17 mouse cellular contexts compared by ENCODE assay signal in the genomic region with DNA sequence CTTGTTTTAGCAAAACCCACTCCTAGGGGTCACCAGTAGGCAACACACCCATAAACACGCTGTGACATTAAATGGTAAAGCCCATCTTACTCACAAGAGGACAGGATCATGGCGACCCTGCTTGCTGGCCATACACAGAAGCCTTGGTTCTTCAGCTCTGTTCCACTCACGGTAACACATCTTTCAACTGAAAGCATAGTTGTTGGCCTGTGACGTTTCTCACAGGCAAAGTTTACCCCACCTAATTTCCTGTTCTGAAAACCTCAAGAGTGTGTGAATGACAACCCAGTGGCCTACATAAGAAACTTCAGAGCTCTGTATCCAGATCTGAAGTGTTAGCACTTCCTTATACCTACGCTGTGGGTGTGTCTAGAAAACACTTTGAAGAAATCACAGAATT. TPM values are rescaled to one million over a fixed set of nuclear protein-coding genes. Genes with fewer than 3 reads are reported as not detected.
DNase-seq lines count a peak whose midpoint lies in the region; ATAC-seq and TF ChIP-seq lines count a peak whose summit lies in the region.
"Had no signal": no experiment of that assay in that cellular context is flagged by ENCODE, and none has a peak within 500 bp of the region (broad histone marks: within the 10 kb centered on the region; RNA-seq: fewer than 3 reads in every experiment).

A gene (minus strand): TSS at position 193 of the 400 bp plus-strand sequence.

- no peak for TF ChIP-seq CTCF in lung, postnatal 0 days (IDR thresholded peaks at IDR 0.05)
- no peak for TF ChIP-seq CTCF in layer of hippocampus, adult 2 months (conservative IDR thresholded peaks at IDR 0.05)

- no peaks in the 10 kb centered on the region for H3K9me3 ChIP-seq in lung, postnatal 0 days (ENCODE audit: low read length)
- H3K9me3 ChIP-seq: limb, embryonic 15.5 days; megakaryocyte, embryonic 14.5 days had no signal

- no peak within 1 kb of the TSS for H3K9ac ChIP-seq in lung, postnatal 0 days (replicated peaks; ENCODE audit: low read depth)
- H3K9ac ChIP-seq: limb, embryonic 15.5 days had no signal

- H3K4me3 ChIP-seq in lung, postnatal 0 days (ENCODE audit: low read depth, low read length): no peak within 1 kb of the TSS
- H3K4me3 ChIP-seq in layer of hippocampus, adult 2 months: no peak within 1 kb of the TSS
- H3K4me3 ChIP-seq: limb, embryonic 15.5 days; megakaryocyte, embryonic 14.5 days had no signal

- no peak within 1 kb of the TSS for H3K27ac ChIP-seq in lung, postnatal 0 days (ENCODE audit: low read length)
- H3K27ac ChIP-seq in layer of hippocampus, adult 2 months: no peak within 1 kb of the TSS
- H3K27ac ChIP-seq: limb, embryonic 15.5 days had no signal

- H3K27me3 ChIP-seq in lung, postnatal 0 days (replicated peaks; ENCODE audit: insufficient read depth, low read length): no peaks in the 10 kb centered on the region
- H3K27me3 ChIP-seq: limb, embryonic 15.5 days; megakaryocyte, embryonic 14.5 days had no signal

- H3K4me1 ChIP-seq in lung, postnatal 0 days (ENCODE audit: insufficient read depth, low read depth, low read length): no peaks in the 10 kb centered on the region
- H3K4me1 ChIP-seq: limb, embryonic 15.5 days; megakaryocyte, embryonic 14.5 days had no signal

- ATAC-seq in lung, postnatal 0 days: peak; percentile 40; the same call in 1 of the 2 replicates
- ATAC-seq: forebrain, embryonic 14.5 days; midbrain, embryonic 16.5 days had no signal

- no peak within 1 kb of the TSS for H3K4me2 ChIP-seq in lung, postnatal 0 days (replicated peaks; ENCODE audit: low read depth, low read length)
- H3K4me2 ChIP-seq: limb, embryonic 15.5 days had no signal

- no peak for TF ChIP-seq EP300 in lung, postnatal 0 days (IDR thresholded peaks at IDR 0.05)

- WGBS in lung, postnatal 0 days: 57% methylated on average over 5 of the region's 5 CpGs

- peak; percentile 64 for DNase-seq in lung, postnatal 0 days (ENCODE audit: low spot score)
- no peak for DNase-seq in lung, adult 18-20 months
- peak; percentile 89 for DNase-seq in T-cell, adult 2 months (ENCODE audit: low spot score)
- DNase-seq in natural killer cell, adult 2 months (ENCODE audit: low spot score in 2 of 2): peak; percentile 77 to 86
- peak; percentile 73 for DNase-seq in thymus, postnatal 14 days
- DNase-seq in left cerebral cortex, adult 8-10 months (ENCODE audit: low spot score in 2 of 2): no peak
- DNase-seq in layer of hippocampus, adult 2 months (ENCODE audit: low spot score in 2 of 2): no peak
- no peak for DNase-seq in frontal cortex, postnatal 10 days (ENCODE audit: low spot score in 2 of 2)
- DNase-seq: adrenal gland, postnatal 10 days; cerebellum, adult 9-11 months; lung, adult 2 months had no signal

- no peaks in the 10 kb centered on the region for H3K36me3 ChIP-seq in lung, postnatal 0 days (ENCODE audit: insufficient read depth, low read length)
- H3K36me3 ChIP-seq: limb, embryonic 15.5 days had no signal

RNA-seq across cellular contexts. Expression of the gene that starts here (rescaled TPM):
- 0.19 and 0.32 TPM in 2 replicates for polyA plus RNA-seq in lung, postnatal 0 days (2015; fragmentation: Nextera tagmentation; extraction: Ambion mirVana)
- under 1 TPM in 3 of 4 experiments, not detected in 1; 0.17 to 0.58 (median 0.34) TPM for total RNA-seq in left cerebral cortex, adult 8-10 months (2022)
- total RNA-seq in layer of hippocampus, adult 2 months (2021): not detected
- total RNA-seq: gastrocnemius, adult 8-10 months; layer of hippocampus, adult 18-20 months had no signal
- polyA plus RNA-seq: forebrain, embryonic 14.5 days; midbrain, embryonic 16.5 days had no signal

Comparison
In these comparisons a context has a peak if more than half of its experiments do, and no peak if none do; other contexts are left out.
1. Peak in DNase-seq and ATAC-seq in lung, postnatal 0 days; RNA of the gene not detected or under 1 TPM.
2. DNase-seq: peak in T-cell, adult 2 months (single experiment), natural killer cell, adult 2 months (2 of 2) and thymus, postnatal 14 days (single experiment); none in lung, adult 18-20 months (0 of 2), left cerebral cortex, adult 8-10 months (0 of 2), layer of hippocampus, adult 2 months (0 of 2) and frontal cortex, postnatal 10 days (0 of 2).